Mouse (Mus musculus) macrophage (primary cell): ENCODE measurements at regions not wholly inside any gene's neighbourhood (a gene's known extent, or its start where the extent isn't known, plus 50 kb on each side); places are given as distances from the start of the nearest gene placed in this dataset.

ENCODE experiments used
- H3K27ac ChIP-seq: fragments of 350-480 bp; formaldehyde crosslinking; 2 replicates; pipeline ENCODE4 v1.9.0; 2021
- H3K36me3 ChIP-seq: fragments of 350-480 bp; formaldehyde crosslinking; 2 replicates; pipeline ENCODE4 v1.9.0; 2021; ENCODE audit errors: inconsistent target
- H3K4me3 ChIP-seq: fragments of 350-480 bp; formaldehyde crosslinking; 2 replicates; pipeline ENCODE4 v1.9.0; 2021; ENCODE audit errors: inconsistent target
- H3K79me2 ChIP-seq: fragments of 350-480 bp; formaldehyde crosslinking; 2 replicates; pipeline ENCODE4 v1.9.0; 2021; ENCODE audit errors: inconsistent target
- WGBS: methylation state at CpG from one replicate; pipeline ENCODE4 v1.1.7; 2026; ENCODE audit warnings: inconsistent platforms; ENCODE audit not compliant: missing documents; 5-methylcytosine and 5-hydroxymethylcytosine counted together

- no peaks in the 10 kb centered on the region for H3K36me3 ChIP-seq
- no peak overlapping the region for H3K27ac ChIP-seq
- 82% methylated on average over 5 of the region's 12 CpGs for WGBS
- H3K4me3 ChIP-seq: no peak overlapping the region
- no peaks in the 10 kb centered on the region for H3K79me2 ChIP-seq
Measured at GRCm38 (mm10) chr2:133371490-133372215, 180.3 kb upstream of the Bmp2 start.

- Histone ChIP-seq H3K27ac (no peak overlapping the region), H3K79me2 (no peaks in the 10 kb centered on the region), H3K4me3 (no peak overlapping the region), H3K36me3 (no peaks in the 10 kb centered on the region)
- 87% methylated on average over 4 of the region's 4 CpGs for WGBS
Measured at GRCm38 (mm10) chr2:133373543-133373942, 178.4 kb upstream of the Bmp2 start.

GRCm38 (mm10) chr2:133381054-133381453, 170.9 kb upstream of the Bmp2 start:
- 87% methylated on average over 3 of the region's 3 CpGs for WGBS
- no peaks in the 10 kb centered on the region for H3K79me2 ChIP-seq
- H3K4me3 ChIP-seq: no peak overlapping the region
- no peak overlapping the region for H3K27ac ChIP-seq
- H3K36me3 ChIP-seq: no peaks in the 10 kb centered on the region

DNA sequence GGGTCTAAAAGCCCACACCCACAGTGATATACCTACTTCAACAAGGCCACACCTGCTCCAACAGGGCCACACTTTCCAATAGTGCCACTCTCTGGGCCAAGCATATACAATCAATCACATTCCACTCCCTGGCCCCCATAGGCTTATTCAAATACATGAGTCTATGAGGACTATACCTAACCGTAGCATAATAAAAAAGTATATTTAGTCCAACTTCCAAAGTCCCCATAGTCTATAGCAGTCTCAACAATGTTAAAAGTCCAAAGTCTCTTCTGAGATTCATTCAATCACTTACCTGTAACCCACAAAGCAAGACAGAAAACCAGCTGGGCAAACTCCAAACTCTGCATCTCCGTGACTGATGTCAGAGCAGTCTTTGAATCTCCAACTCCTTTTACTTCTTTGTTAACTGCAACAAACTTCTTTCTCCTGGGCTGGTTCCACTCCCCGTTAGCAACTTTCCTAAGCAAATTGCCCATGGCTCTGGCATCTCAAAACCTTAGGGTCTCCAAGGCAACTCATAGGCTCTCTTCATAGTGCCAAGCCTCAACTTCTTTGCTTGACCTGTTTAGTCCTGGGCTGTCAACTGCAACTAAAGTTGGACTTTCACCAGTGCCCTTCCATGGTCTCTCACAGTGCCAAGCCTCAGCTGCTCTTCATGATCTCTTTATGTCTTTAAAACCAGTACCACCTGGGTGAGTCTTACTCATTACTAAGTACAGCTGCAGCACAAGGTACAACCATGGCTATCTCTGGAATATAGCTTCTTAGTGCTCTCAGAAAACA, 168.6 kb upstream of the Bmp2 start:
- H3K4me3 ChIP-seq: no peak overlapping the region
- no peak overlapping the region for H3K27ac ChIP-seq
- H3K79me2 ChIP-seq: no peaks in the 10 kb centered on the region
- H3K36me3 ChIP-seq: no peaks in the 10 kb centered on the region
- 90% methylated on average over 3 of the region's 3 CpGs for WGBS

GRCm38 (mm10) chr2:133385297-133385696, 166.7 kb upstream of the Bmp2 start:
- Histone ChIP-seq H3K79me2 (no peaks in the 10 kb centered on the region), H3K4me3 (no peak overlapping the region), H3K27ac (no peak overlapping the region), H3K36me3 (no peaks in the 10 kb centered on the region)
- 6% methylated on average over 2 of the region's 2 CpGs for WGBS

GRCm38 (mm10) chr2:133387349-133387748, 164.6 kb upstream of the Bmp2 start:
- Histone ChIP-seq H3K4me3 (no peak overlapping the region), H3K36me3 (no peaks in the 10 kb centered on the region), H3K79me2 (no peaks in the 10 kb centered on the region), H3K27ac (no peak overlapping the region)
- WGBS: 89% methylated on average over 3 of the region's 3 CpGs

DNA sequence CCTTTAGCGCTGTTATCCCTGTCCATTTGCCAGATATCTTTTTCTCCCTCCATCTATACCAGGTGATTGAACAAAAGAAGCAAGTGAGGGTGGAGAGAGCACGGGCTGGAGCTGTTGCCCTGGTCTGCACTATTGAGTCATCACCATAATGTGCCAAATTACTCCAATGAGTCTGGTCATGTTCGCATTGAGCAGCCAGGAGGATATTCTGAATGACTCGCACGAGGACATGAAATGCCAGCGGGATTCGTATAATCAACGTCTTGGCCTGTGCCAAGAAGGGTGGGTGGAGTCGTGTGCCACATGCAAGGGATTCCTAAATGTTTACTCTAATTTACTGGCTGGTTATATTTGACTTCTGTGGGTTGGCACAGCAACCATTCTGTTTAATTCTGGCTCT, 159.7 kb upstream of the Bmp2 start:
- WGBS: 92% methylated on average over 9 of the region's 9 CpGs

GRCm38 (mm10) chr2:133397566-133397965, 154.4 kb upstream of the Bmp2 start:
- Histone ChIP-seq H3K4me3 (no peak overlapping the region), H3K27ac (no peak overlapping the region), H3K36me3 (no peaks in the 10 kb centered on the region), H3K79me2 (no peaks in the 10 kb centered on the region)
- 62% methylated on average over 2 of the region's 2 CpGs for WGBS

More for the DNA sequence above, 159.7 kb upstream of the Bmp2 start:
- Histone ChIP-seq H3K36me3 (no peaks in the 10 kb centered on the region), H3K4me3 (no peak overlapping the region), H3K27ac (no peak overlapping the region), H3K79me2 (no peaks in the 10 kb centered on the region)

- no peaks in the 10 kb centered on the region for H3K79me2 ChIP-seq
- 93% methylated on average over 5 of the region's 5 CpGs for WGBS
Measured at GRCm38 (mm10) chr2:133399059-133399690, 152.8 kb upstream of the Bmp2 start.

DNA sequence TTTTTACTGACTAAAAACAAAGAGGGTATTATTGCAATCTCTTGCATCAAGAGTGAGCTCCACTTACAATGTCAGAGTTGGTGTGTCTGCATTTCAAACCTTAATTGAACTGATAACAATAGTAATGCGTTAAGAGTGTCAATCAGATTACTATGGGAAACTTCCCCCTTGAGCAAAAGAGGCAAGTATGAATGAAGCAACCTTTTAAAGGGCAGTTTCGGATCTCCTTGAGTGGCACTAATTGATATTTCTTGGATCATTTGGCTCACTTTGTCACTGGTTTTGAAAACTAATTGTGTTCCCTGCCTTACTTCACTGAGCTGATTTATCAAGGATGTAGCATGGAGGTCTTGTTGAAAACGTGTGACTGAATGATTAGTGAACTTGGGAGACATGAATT, 151.0 kb upstream of the Bmp2 start:
- H3K27ac ChIP-seq: no peak overlapping the region
- H3K79me2 ChIP-seq: no peaks in the 10 kb centered on the region
- 85% methylated on average over 3 of the region's 3 CpGs for WGBS
- H3K4me3 ChIP-seq: no peak overlapping the region
- no peaks in the 10 kb centered on the region for H3K36me3 ChIP-seq

More at GRCm38 (mm10) chr2:133399059-133399690, 152.8 kb upstream of the Bmp2 start:
- Histone ChIP-seq H3K36me3 (no peaks in the 10 kb centered on the region), H3K27ac (no peak overlapping the region), H3K4me3 (no peak overlapping the region)

DNA sequence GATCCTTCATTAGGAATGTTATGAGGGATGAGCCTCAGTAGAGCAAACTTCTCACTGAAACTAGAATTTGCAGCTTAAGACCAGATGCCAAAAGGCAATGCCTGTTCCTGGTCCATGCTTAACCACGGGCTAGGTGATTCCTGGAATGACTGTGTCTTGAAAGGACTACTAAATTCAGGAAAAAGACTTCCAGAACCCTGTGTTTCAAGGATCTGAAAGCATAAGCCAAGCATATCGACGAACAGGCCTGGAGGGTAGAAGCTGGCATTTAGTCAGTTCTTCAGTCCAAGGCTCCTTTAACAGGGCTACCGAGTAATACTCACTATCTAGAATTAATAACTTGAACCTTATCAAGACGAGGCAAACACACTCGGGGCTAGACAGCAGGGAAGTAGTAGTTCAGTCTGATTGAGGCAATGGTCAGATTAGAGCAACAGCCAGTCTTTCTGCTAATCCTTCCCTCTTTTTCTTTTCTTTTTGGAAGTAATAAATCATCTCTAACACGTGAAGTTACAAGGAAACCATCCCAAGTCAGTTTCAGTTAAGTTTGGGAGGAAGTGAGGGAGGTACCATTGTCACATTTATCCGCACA, 134.9 kb upstream of the Bmp2 start:
- Histone ChIP-seq H3K4me3 (no peak overlapping the region), H3K36me3 (no peaks in the 10 kb centered on the region), H3K27ac (no peak overlapping the region), H3K79me2 (no peaks in the 10 kb centered on the region)
- 74% methylated on average over 8 of the region's 8 CpGs for WGBS

GRCm38 (mm10) chr2:133419686-133420303, 132.2 kb upstream of the Bmp2 start:
- no peaks in the 10 kb centered on the region for H3K79me2 ChIP-seq
- H3K27ac ChIP-seq: no peak overlapping the region
- 69% methylated on average over 6 of the region's 6 CpGs for WGBS
- H3K36me3 ChIP-seq: no peaks in the 10 kb centered on the region
- no peak overlapping the region for H3K4me3 ChIP-seq

GRCm38 (mm10) chr2:133425538-133425937, 126.4 kb upstream of the Bmp2 start:
- Histone ChIP-seq H3K79me2 (no peaks in the 10 kb centered on the region), H3K27ac (no peak overlapping the region), H3K36me3 (no peaks in the 10 kb centered on the region), H3K4me3 (no peak overlapping the region)
- WGBS: 59% methylated on average over 4 of the region's 5 CpGs

DNA sequence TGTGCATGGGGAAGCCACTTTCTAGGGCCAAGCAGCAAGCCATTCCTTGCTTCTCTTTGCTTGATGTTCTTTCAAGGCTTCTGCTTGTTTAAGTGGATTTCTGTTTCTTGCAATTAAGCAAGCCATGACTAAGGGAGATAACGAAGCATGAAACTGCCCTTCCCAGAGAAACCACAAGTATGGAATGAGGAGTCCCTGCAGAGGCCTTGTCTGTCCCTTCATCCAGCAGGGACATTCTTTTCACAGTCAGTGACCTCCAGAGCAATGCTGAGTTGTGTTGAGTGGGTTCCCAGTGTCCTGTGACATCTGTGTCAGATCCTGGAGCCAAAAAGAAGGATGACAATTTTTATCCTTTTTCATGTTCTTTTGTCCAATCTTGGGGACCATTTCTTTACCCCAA, 124.9 kb upstream of the Bmp2 start:
- H3K79me2 ChIP-seq: no peaks in the 10 kb centered on the region
- 69% methylated on average over 1 of the region's 1 CpGs for WGBS
- no peak overlapping the region for H3K27ac ChIP-seq
- H3K36me3 ChIP-seq: no peaks in the 10 kb centered on the region
- no peak overlapping the region for H3K4me3 ChIP-seq
